Mouse (Mus musculus): ENCODE results near the gene Fkbp11. TPM values are rescaled to one million over a fixed set of nuclear protein-coding genes. Genes with fewer than 3 reads are reported as not detected.
"Not testable (repeated sequence)": the region's sequence is repeated elsewhere in the genome, so short reads cannot be mapped to it uniquely, and the experiment has no call there.

Fkbp11 gene
- polyA plus RNA-seq, 1 experiment from 2014 or later = 127 TPM

- ATAC-seq (ENCODE audit: low FRiP score, low TSS enrichment) = no peak
- Histone ChIP-seq H3K27ac (replicated peaks) (no peak overlapping the region), H3K9me3 (ENCODE audit: control insufficient read depth, low read length) (no peaks in the 10 kb centered on the region), H3K9ac (ENCODE audit: low read length) (no peak overlapping the region), H3K4me1 (replicated peaks; ENCODE audit: control insufficient read depth, insufficient read depth) (no peaks in the 10 kb centered on the region), H3K27me3 (ENCODE audit: control insufficient read depth, insufficient read depth, low read length) (no peaks in the 10 kb centered on the region), H3K36me3 (ENCODE audit: control insufficient read depth, insufficient read depth, low read length) (peaks cover 5% of the 10 kb centered on the region), H3K4me3 (ENCODE audit: low read depth, low read length) (no peak overlapping the region), H3K4me2 (replicated peaks; ENCODE audit: low read depth) (no peak overlapping the region)
- WGBS = 51% methylated on average over 10 of the region's 10 CpGs
- DNase-seq (ENCODE audit: low spot score) = no peak
- TF ChIP-seq CTCF (IDR thresholded peaks at IDR 0.05; ENCODE audit: low read depth) (no peak), EP300 (optimal IDR thresholded peaks at IDR 0.05) (no peak)
These were observed 18.5 kb upstream of the Fkbp11 start for GRCm38 (mm10) chr15:98746344-98746965.

- not testable (repeated sequence) for DNase-seq (ENCODE audit: low spot score); H3K9ac ChIP-seq (ENCODE audit: low read length); ATAC-seq (ENCODE audit: low FRiP score, low TSS enrichment); H3K4me1 ChIP-seq (replicated peaks; ENCODE audit: control insufficient read depth, insufficient read depth); H3K27ac ChIP-seq (replicated peaks); H3K9me3 ChIP-seq (ENCODE audit: control insufficient read depth, low read length); H3K27me3 ChIP-seq (ENCODE audit: control insufficient read depth, insufficient read depth, low read length); H3K4me2 ChIP-seq (replicated peaks; ENCODE audit: low read depth); H3K4me3 ChIP-seq (ENCODE audit: low read depth, low read length)
- peaks cover 14% of the 10 kb centered on the region for H3K36me3 ChIP-seq (ENCODE audit: control insufficient read depth, insufficient read depth, low read length)
- 78% methylated on average over 3 of the region's 3 CpGs for WGBS
These were observed 15.9 kb upstream of the Fkbp11 start for GRCm38 (mm10) chr15:98743863-98744262.

- no peaks in the 10 kb centered on the region for H3K27me3 ChIP-seq (ENCODE audit: control insufficient read depth, insufficient read depth, low read length)
- H3K36me3 ChIP-seq (ENCODE audit: control insufficient read depth, insufficient read depth, low read length) = peaks cover 14% of the 10 kb centered on the region
- H3K9me3 ChIP-seq (ENCODE audit: control insufficient read depth, low read length) = no peaks in the 10 kb centered on the region
- H3K9ac ChIP-seq (ENCODE audit: low read length) = no peak overlapping the region
- H3K4me1 ChIP-seq (replicated peaks; ENCODE audit: control insufficient read depth, insufficient read depth) = no peaks in the 10 kb centered on the region
- H3K4me2 ChIP-seq (replicated peaks; ENCODE audit: low read depth) = no peak overlapping the region
- DNase-seq (ENCODE audit: low spot score) (peak; percentile 49), ATAC-seq (ENCODE audit: low FRiP score, low TSS enrichment) (no peak)
- 65% methylated on average over 8 of the region's 8 CpGs for WGBS
- TF ChIP-seq EP300 (optimal IDR thresholded peaks at IDR 0.05) (no peak), CTCF (IDR thresholded peaks at IDR 0.05; ENCODE audit: low read depth) (no peak)
- H3K27ac ChIP-seq (replicated peaks) = no peak overlapping the region
- H3K4me3 ChIP-seq (ENCODE audit: low read depth, low read length) = no peak overlapping the region
These were observed 14.9 kb upstream of the Fkbp11 start for GRCm38 (mm10) chr15:98742766-98743428.

- H3K9me3 ChIP-seq (ENCODE audit: control insufficient read depth, low read length) = no peaks in the 10 kb centered on the region
- WGBS = 84% methylated on average over 8 of the region's 8 CpGs
- ATAC-seq (ENCODE audit: low FRiP score, low TSS enrichment) = no peak
- H3K4me1 ChIP-seq (replicated peaks; ENCODE audit: control insufficient read depth, insufficient read depth) = no peaks in the 10 kb centered on the region
- H3K27ac ChIP-seq (replicated peaks) = no peak overlapping the region
- no peaks in the 10 kb centered on the region for H3K27me3 ChIP-seq (ENCODE audit: control insufficient read depth, insufficient read depth, low read length)
- no peak overlapping the region for H3K9ac ChIP-seq (ENCODE audit: low read length)
- H3K36me3 ChIP-seq (ENCODE audit: control insufficient read depth, insufficient read depth, low read length) = peaks cover 14% of the 10 kb centered on the region
- H3K4me3 ChIP-seq (ENCODE audit: low read depth, low read length) = no peak overlapping the region
- no peak for DNase-seq (ENCODE audit: low spot score)
- TF ChIP-seq EP300 (optimal IDR thresholded peaks at IDR 0.05) = no peak
- no peak for TF ChIP-seq CTCF (IDR thresholded peaks at IDR 0.05; ENCODE audit: low read depth)
- no peak overlapping the region for H3K4me2 ChIP-seq (replicated peaks; ENCODE audit: low read depth)
These were observed 12.2 kb upstream of the Fkbp11 start for GRCm38 (mm10) chr15:98740219-98740618.

- Histone ChIP-seq H3K4me3 (ENCODE audit: low read depth, low read length) (no peak overlapping the region), H3K9ac (ENCODE audit: low read length) (no peak overlapping the region), H3K4me1 (replicated peaks; ENCODE audit: control insufficient read depth, insufficient read depth) (no peaks in the 10 kb centered on the region), H3K9me3 (ENCODE audit: control insufficient read depth, low read length) (no peaks in the 10 kb centered on the region), H3K4me2 (replicated peaks; ENCODE audit: low read depth) (no peak overlapping the region), H3K27me3 (ENCODE audit: control insufficient read depth, insufficient read depth, low read length) (no peaks in the 10 kb centered on the region), H3K36me3 (ENCODE audit: control insufficient read depth, insufficient read depth, low read length) (peaks cover 14% of the 10 kb centered on the region), H3K27ac (replicated peaks) (no peak overlapping the region)
- ATAC-seq (ENCODE audit: low FRiP score, low TSS enrichment) (no peak), DNase-seq (ENCODE audit: low spot score) (peak; percentile 43)
- TF ChIP-seq EP300 (optimal IDR thresholded peaks at IDR 0.05) = no peak
- peak; percentile 53 for TF ChIP-seq CTCF (IDR thresholded peaks at IDR 0.05; ENCODE audit: low read depth)
- WGBS = 70% methylated on average over 4 of the region's 4 CpGs
These were observed 10.8 kb upstream of the Fkbp11 start for GRCm38 (mm10) chr15:98738796-98739195.

GRCm38 (mm10) chr15:98737881-98738280 is 9.9 kb upstream of the Fkbp11 start:
- H3K27ac ChIP-seq (replicated peaks) = no peak overlapping the region
- TF ChIP-seq CTCF (IDR thresholded peaks at IDR 0.05; ENCODE audit: low read depth) (peak; percentile 75), EP300 (optimal IDR thresholded peaks at IDR 0.05) (no peak)
- H3K4me2 ChIP-seq (replicated peaks; ENCODE audit: low read depth) = no peak overlapping the region
- H3K9me3 ChIP-seq (ENCODE audit: control insufficient read depth, low read length) = no peaks in the 10 kb centered on the region
- DNase-seq (ENCODE audit: low spot score) (peak; percentile 71), ATAC-seq (ENCODE audit: low FRiP score, low TSS enrichment) (peak; percentile 75; the same call in 1 of the 2 replicates)
- H3K4me3 ChIP-seq (ENCODE audit: low read depth, low read length) = no peak overlapping the region
- no peak overlapping the region for H3K9ac ChIP-seq (ENCODE audit: low read length)
- H3K4me1 ChIP-seq (replicated peaks; ENCODE audit: control insufficient read depth, insufficient read depth) = no peaks in the 10 kb centered on the region
- H3K36me3 ChIP-seq (ENCODE audit: control insufficient read depth, insufficient read depth, low read length) = peaks cover 14% of the 10 kb centered on the region
- no peaks in the 10 kb centered on the region for H3K27me3 ChIP-seq (ENCODE audit: control insufficient read depth, insufficient read depth, low read length)

All from stomach, postnatal 0 days (tissue).